Mouse (Mus musculus) layer of hippocampus, postnatal 10 days (tissue): ENCODE measurements around the gene Ceacam16. TPM values are rescaled to one million over a fixed set of nuclear protein-coding genes. Genes with fewer than 3 reads are reported as not detected.

ENCODE experiments used
- DNase-seq, 2 experiments: peaks; one replicate each; pipeline ENCODE4 v3.0.0; 2021; ENCODE audit warnings: low spot score in 2 of 2
- total RNA-seq, 2 experiments: library from RNA; stranded (reverse); gene quantifications; 2 replicates each; pipeline ENCODE4 v1.2.3; 2021

The Ceacam16 gene
- total RNA-seq, 2 experiments from 2014 or later, result not detected

- no peak for DNase-seq
These were observed 43.6 kb downstream of the Ceacam16 start for GRCm38 (mm10) chr7:19817382-19818105.

- peak; percentile 43 to 61 for DNase-seq
These were observed 44.8 kb downstream of the Ceacam16 start for GRCm38 (mm10) chr7:19816224-19816771.

- DNase-seq, result no peak
These were observed 45.5 kb downstream of the Ceacam16 start for GRCm38 (mm10) chr7:19815296-19816223.

- no peak for DNase-seq
These were observed 47.4 kb downstream of the Ceacam16 start for GRCm38 (mm10) chr7:19813579-19814122.

- no peak for DNase-seq
These were observed 47.9 kb downstream of the Ceacam16 start for GRCm38 (mm10) chr7:19813161-19813560.

GRCm38 (mm10) chr7:19811114-19811513 is 50.0 kb downstream of the Ceacam16 start:
- peak; percentile 28 to 42 for DNase-seq

GRCm38 (mm10) chr7:19809369-19809768 is 51.7 kb downstream of the Ceacam16 start:
- peak in 1 of 2 experiments; percentile 29 for DNase-seq

- DNase-seq, result no peak
These were observed 54.6 kb downstream of the Ceacam16 start for GRCm38 (mm10) chr7:19806356-19806969.

GRCm38 (mm10) chr7:19802995-19803394 is 58.1 kb downstream of the Ceacam16 start:
- DNase-seq, result peak; percentile 83

Other genes starting within 250 kb of the Ceacam16 start
- 10 to 100 TPM in 1 of 2 experiments, 1 to 10 TPM in 1; 9.2 to 10.8 TPM for gene Relb, start 231.9 kb downstream of the Ceacam16 start, total RNA-seq
- gene Clptm1, start 196.3 kb downstream of the Ceacam16 start, total RNA-seq, result 100 to 1,000 TPM; 140 to 143 TPM
- gene Apoc2, start 183.4 kb downstream of the Ceacam16 start, total RNA-seq, result not detected
- gene Gm44805, start 179.9 kb downstream of the Ceacam16 start, total RNA-seq, result not detected
- gene Apoc4, start 179.8 kb downstream of the Ceacam16 start, total RNA-seq, result not detected
- gene Apoc1, start 168.6 kb downstream of the Ceacam16 start, total RNA-seq, result 1 to 10 TPM; 4.3 to 6.5 TPM
- 1,000 to 10,000 TPM; 2,438 to 2,580 TPM for gene Apoe, start 162.1 kb downstream of the Ceacam16 start, total RNA-seq
- gene Tomm40, start 145.9 kb downstream of the Ceacam16 start, total RNA-seq, result 100 to 1,000 TPM; 113 to 115 TPM
- gene Nectin2, start 110.8 kb downstream of the Ceacam16 start, total RNA-seq, result 10 to 100 TPM; 22.2 to 22.3 TPM
- 10 to 100 TPM in 1 of 2 experiments, 1 to 10 TPM in 1; 7.2 to 10.6 TPM for gene Bcam, start 90.3 kb downstream of the Ceacam16 start, total RNA-seq
- not detected for gene Cblc, start 64.5 kb downstream of the Ceacam16 start, total RNA-seq
- under 1 TPM; 0.85 to 0.87 TPM for gene Bcl3, start 38.5 kb downstream of the Ceacam16 start, total RNA-seq
- 1 to 10 TPM; 5.1 to 5.4 TPM for gene Gm19345, start 9.3 kb downstream of the Ceacam16 start, total RNA-seq
- gene Ceacam19, start 26.7 kb upstream of the Ceacam16 start, total RNA-seq, result not detected
- gene Pvr, start 59.9 kb upstream of the Ceacam16 start, total RNA-seq, result 10 to 100 TPM; 11.9 TPM
- gene Igsf23, start 89.5 kb upstream of the Ceacam16 start, total RNA-seq, result not detected
- not detected for gene Ceacam20, start 104.1 kb upstream of the Ceacam16 start, total RNA-seq
- not detected for gene Nlrp9b, start 130.2 kb upstream of the Ceacam16 start, total RNA-seq
- not detected for gene Vmn1r91, start 238.4 kb upstream of the Ceacam16 start, total RNA-seq